Mouse (Mus musculus) MEL (cell line): ENCODE measurements around the gene Olfr597. TPM values are rescaled to one million over a fixed set of nuclear protein-coding genes. Genes with fewer than 3 reads are reported as not detected.

Experiments
- DNase-seq: peaks from one replicate; pipeline ENCODE4 v3.0.0; 2011; ENCODE audit warnings: low read depth, low spot score
- H3K27ac ChIP-seq: 2 replicates; pipeline ENCODE4 v1.5.1; 2012; ENCODE audit warnings: low read depth, mild to moderate bottlenecking, control low read depth, low read length, moderate library complexity; ENCODE audit not compliant: control insufficient read depth
- H3K27me3 ChIP-seq, 2 experiments: fragments of 150-350 bp in 1 of 2; sonication (generic) in 1 of 2; 2 replicates each; pipeline ENCODE4 v1.6.1; 2012; ENCODE audit warnings: low read length in 2 of 2, mild to moderate bottlenecking in 2 of 2, improper control_type of control experiment in 1 of 2, moderate library complexity in 1 of 2; ENCODE audit not compliant: insufficient read depth in 2 of 2, control insufficient read depth in 1 of 2
- H3K36me3 ChIP-seq, 2 experiments: 2 replicates each; pipeline ENCODE4 v1.6.1; 2012 to 2014; ENCODE audit warnings: low read length in 2 of 2, improper control_type of control experiment in 1 of 2, inconsistent platforms in 1 of 2, mild to moderate bottlenecking in 1 of 2; ENCODE audit not compliant: insufficient read depth in 2 of 2, control insufficient read depth in 1 of 2
- H3K4me1 ChIP-seq, 2 experiments: fragments of 150-350 bp in 1 of 2; sonication (generic) in 1 of 2; 2 replicates each; pipeline ENCODE4 v1.6.1; 2012; ENCODE audit warnings: low read length in 2 of 2, improper control_type of control experiment in 1 of 2, mild to moderate bottlenecking in 1 of 2; ENCODE audit not compliant: insufficient read depth in 2 of 2, control insufficient read depth in 1 of 2
- H3K4me3 ChIP-seq, 2 experiments: fragments of 150-350 bp in 1 of 2; sonication (generic) in 1 of 2; 2 replicates each; pipeline ENCODE4 v1.5.1; 2012; ENCODE audit warnings: low read depth in 2 of 2, low read length in 2 of 2, mild to moderate bottlenecking in 2 of 2, moderate library complexity in 2 of 2, control low read depth in 1 of 2, improper control_type of control experiment in 1 of 2; ENCODE audit not compliant: control insufficient read depth in 1 of 2, insufficient read depth in 1 of 2
- H3K79me2 ChIP-seq: 2 replicates; pipeline ENCODE4 v1.6.1; 2012; ENCODE audit warnings: mild to moderate bottlenecking, low read length, moderate library complexity; ENCODE audit not compliant: control insufficient read depth, poor library complexity, insufficient read depth
- H3K9ac ChIP-seq: 2 replicates; pipeline ENCODE4 v1.6.1; 2012; ENCODE audit warnings: low read depth, mild to moderate bottlenecking, control low read depth, low read length, moderate library complexity; ENCODE audit not compliant: control insufficient read depth, poor library complexity, severe bottlenecking
- H3K9me3 ChIP-seq: fragments of 150-350 bp; sonication (generic); replicated peaks from 2 replicates; pipeline ENCODE4 v1.6.1; 2012; ENCODE audit warnings: mild to moderate bottlenecking, low read length, improper control_type of control experiment, moderate library complexity; ENCODE audit not compliant: insufficient read depth
- NELFE ChIP-seq: IDR thresholded peaks from 2 replicates; pipeline ENCODE4 v1.6.1; 2011; ENCODE audit warnings: low read depth, low read length, improper control_type of control experiment
- USF1 ChIP-seq: IDR thresholded peaks from 2 replicates; pipeline ENCODE4 v1.6.1; 2014; ENCODE audit warnings: low read depth, mild to moderate bottlenecking, inconsistent platforms, low read length, improper control_type of control experiment, moderate library complexity
- polyA plus RNA-seq, 2 experiments: library from polyadenylated mRNA; stranded (reverse) in 1 of 2; unstranded in 1 of 2; fragments of >175 nt in 1 of 2; fragments of >200 nt in 1 of 2; gene quantifications; 2 replicates each; pipeline versions ENCODE4 v1.2.1 to v1.2.4; 2012; ENCODE audit warnings: low replicate concordance in 2 of 2, low read depth in 1 of 2; ENCODE audit not compliant: insufficient read length in 2 of 2, insufficient read depth in 1 of 2, missing spikeins in 1 of 2
- total RNA-seq: library from RNA; depleted of rRNA; stranded (reverse); fragments of 300-350 nt; gene quantifications from 2 replicates; pipeline ENCODE4 v1.2.3, GENCODE M21; 2012; rRNA removed

Olfr597 gene
- total and polyA plus RNA-seq, 3 experiments: not detected

- no peak within 1 kb of the TSS for H3K27ac ChIP-seq
- no peak for TF ChIP-seq USF1
- TF ChIP-seq NELFE: no peak
- H3K79me2 ChIP-seq: no peaks in the 10 kb centered on the region
- no peaks in the 10 kb centered on the region for H3K27me3 ChIP-seq
- H3K9ac ChIP-seq: no peak within 1 kb of the TSS
- H3K36me3 ChIP-seq: no peaks in the 10 kb centered on the region
- H3K4me3 ChIP-seq: no peak within 1 kb of the TSS
- no peaks in the 10 kb centered on the region for H3K4me1 ChIP-seq
- DNase-seq: no peak
- no peaks in the 10 kb centered on the region for H3K9me3 ChIP-seq
These were observed 46.4 kb downstream of the Olfr597 start, which contains the start of gene Olfr601 for GRCm38 (mm10) chr7:103362555-103362954. Gene Olfr601 (minus strand): TSS chr7:103362655.

Other genes starting within 250 kb of the Olfr597 start
- not detected in 2 replicates for gene Olfr584, start 234.4 kb upstream of the Olfr597 start, total RNA-seq
- not detected for gene Olfr584, start 234.4 kb upstream of the Olfr597 start, polyA plus RNA-seq
- not detected in 2 replicates for gene Olfr585, start 218.6 kb upstream of the Olfr597 start, total RNA-seq
- gene Olfr585, start 218.6 kb upstream of the Olfr597 start, polyA plus RNA-seq: not detected
- gene Olfr586, start 190.7 kb upstream of the Olfr597 start, total RNA-seq: not detected in 2 replicates
- gene Olfr586, start 190.7 kb upstream of the Olfr597 start, polyA plus RNA-seq: not detected
- gene Olfr588-ps1, start 175.4 kb upstream of the Olfr597 start, total RNA-seq: not detected in 2 replicates
- gene Olfr588-ps1, start 175.4 kb upstream of the Olfr597 start, polyA plus RNA-seq: not detected
- gene Olfr589, start 160.0 kb upstream of the Olfr597 start, total RNA-seq: not detected in 2 replicates
- gene Olfr589, start 160.0 kb upstream of the Olfr597 start, polyA plus RNA-seq: not detected
- not detected in 2 replicates for gene Olfr591, start 138.0 kb upstream of the Olfr597 start, total RNA-seq
- gene Olfr591, start 138.0 kb upstream of the Olfr597 start, polyA plus RNA-seq: not detected
- not detected in 2 replicates for gene Olfr592, start 131.5 kb upstream of the Olfr597 start, total RNA-seq
- not detected for gene Olfr592, start 131.5 kb upstream of the Olfr597 start, polyA plus RNA-seq
- not detected in 2 replicates for gene Olfr593, start 104.5 kb upstream of the Olfr597 start, total RNA-seq
- gene Olfr593, start 104.5 kb upstream of the Olfr597 start, polyA plus RNA-seq: not detected
- not detected in 2 replicates for gene Olfr594, start 99.3 kb upstream of the Olfr597 start, total RNA-seq
- gene Olfr594, start 99.3 kb upstream of the Olfr597 start, polyA plus RNA-seq: not detected
- gene Usp17ld, start 63.8 kb upstream of the Olfr597 start, total RNA-seq: not detected in 2 replicates
- not detected for gene Usp17ld, start 63.8 kb upstream of the Olfr597 start, polyA plus RNA-seq
- gene Olfr596, start 10.7 kb upstream of the Olfr597 start, total RNA-seq: not detected in 2 replicates
- gene Olfr596, start 10.7 kb upstream of the Olfr597 start, polyA plus RNA-seq: not detected
- not detected in 2 replicates for gene Olfr598, start 7.3 kb downstream of the Olfr597 start, total RNA-seq
- not detected for gene Olfr598, start 7.3 kb downstream of the Olfr597 start, polyA plus RNA-seq
- not detected in 2 replicates for gene Olfr599, start 19.6 kb downstream of the Olfr597 start, total RNA-seq
- not detected for gene Olfr599, start 19.6 kb downstream of the Olfr597 start, polyA plus RNA-seq
- not detected in 2 replicates for gene Olfr600, start 33.4 kb downstream of the Olfr597 start, total RNA-seq
- not detected for gene Olfr600, start 33.4 kb downstream of the Olfr597 start, polyA plus RNA-seq
- not detected in 2 replicates for gene Olfr601, start 46.3 kb downstream of the Olfr597 start, total RNA-seq
- gene Olfr601, start 46.3 kb downstream of the Olfr597 start, polyA plus RNA-seq: not detected
- gene Olfr603, start 69.9 kb downstream of the Olfr597 start, total RNA-seq: not detected in 2 replicates
- gene Olfr603, start 69.9 kb downstream of the Olfr597 start, polyA plus RNA-seq: not detected
- not detected in 2 replicates for gene Usp17lc, start 98.8 kb downstream of the Olfr597 start, total RNA-seq
- not detected for gene Usp17lc, start 98.8 kb downstream of the Olfr597 start, polyA plus RNA-seq
- not detected in 2 replicates for gene Olfr605, start 129.1 kb downstream of the Olfr597 start, total RNA-seq
- gene Olfr605, start 129.1 kb downstream of the Olfr597 start, polyA plus RNA-seq: not detected
- not detected in 2 replicates for gene Olfr606, start 132.7 kb downstream of the Olfr597 start, total RNA-seq
- not detected for gene Olfr606, start 132.7 kb downstream of the Olfr597 start, polyA plus RNA-seq
- gene Olfr607, start 147.8 kb downstream of the Olfr597 start, total RNA-seq: not detected in 2 replicates
- gene Olfr607, start 147.8 kb downstream of the Olfr597 start, polyA plus RNA-seq: not detected
- not detected in 2 replicates for gene Olfr608, start 153.6 kb downstream of the Olfr597 start, total RNA-seq
- not detected for gene Olfr608, start 153.6 kb downstream of the Olfr597 start, polyA plus RNA-seq
- gene Olfr609, start 181.7 kb downstream of the Olfr597 start, total RNA-seq: not detected in 2 replicates
- gene Olfr609, start 181.7 kb downstream of the Olfr597 start, polyA plus RNA-seq: not detected
- not detected in 2 replicates for gene Olfr610, start 195.8 kb downstream of the Olfr597 start, total RNA-seq
- not detected for gene Olfr610, start 195.8 kb downstream of the Olfr597 start, polyA plus RNA-seq
- gene Olfr611, start 204.5 kb downstream of the Olfr597 start, total RNA-seq: not detected in 2 replicates
- not detected for gene Olfr611, start 204.5 kb downstream of the Olfr597 start, polyA plus RNA-seq
- not detected in 2 replicates for gene Olfr612, start 226.4 kb downstream of the Olfr597 start, total RNA-seq
- not detected for gene Olfr612, start 226.4 kb downstream of the Olfr597 start, polyA plus RNA-seq
- gene Olfr613, start 231.8 kb downstream of the Olfr597 start, total RNA-seq: not detected in 2 replicates
- not detected for gene Olfr613, start 231.8 kb downstream of the Olfr597 start, polyA plus RNA-seq
- gene Olfr615, start 239.8 kb downstream of the Olfr597 start, total RNA-seq: not detected in 2 replicates
- gene Olfr615, start 239.8 kb downstream of the Olfr597 start, polyA plus RNA-seq: not detected